Comparison of ENCODE assay signal across 12 mouse cellular contexts in genomic region chr9:77339571-77340148, GRCm38 (mm10). TPM values are rescaled to one million over a fixed set of nuclear protein-coding genes. Genes with fewer than 3 reads are reported as not detected.
DNase-seq lines count a peak whose midpoint lies in the region; ATAC-seq lines count a peak whose summit lies in the region.
"Had no signal": no experiment of that assay in that cellular context is flagged by ENCODE, and none has a peak within 500 bp of the region (broad histone marks: within the 10 kb centered on the region; RNA-seq: fewer than 3 reads in every experiment).

No protein-coding gene starts in this region.

- H3K27ac ChIP-seq in heart, embryonic 16.5 days (ENCODE audit: low read length), result peak overlapping the region; percentile 79
- H3K27ac ChIP-seq in forebrain, embryonic 15.5 days (replicated peaks), result peak overlapping the region; percentile 63
- H3K27ac ChIP-seq in midbrain, embryonic 12.5 days (replicated peaks), result peak overlapping the region; percentile 56
- H3K27ac ChIP-seq: liver, embryonic 15.5 days had no signal

- peaks cover 3% of the 10 kb centered on the region; the same call in 1 of the 2 replicates for H3K36me3 ChIP-seq in heart, embryonic 16.5 days (ENCODE audit: control insufficient read depth, insufficient read depth)
- no peaks in the 10 kb centered on the region for H3K36me3 ChIP-seq in forebrain, embryonic 15.5 days
- no peaks in the 10 kb centered on the region for H3K36me3 ChIP-seq in midbrain, embryonic 12.5 days
- H3K36me3 ChIP-seq: G1E; liver, embryonic 15.5 days had no signal

- H3K27me3 ChIP-seq in heart, embryonic 16.5 days (ENCODE audit: control insufficient read depth, insufficient read depth, low read length), result no peaks in the 10 kb centered on the region
- no peaks in the 10 kb centered on the region for H3K27me3 ChIP-seq in forebrain, embryonic 15.5 days
- no peaks in the 10 kb centered on the region for H3K27me3 ChIP-seq in midbrain, embryonic 12.5 days
- H3K27me3 ChIP-seq: liver, embryonic 15.5 days had no signal

- intact Hi-C loops in heart, postnatal 14 days (cut with DNase I), result no loop called here

- peaks cover 16% of the 10 kb centered on the region for H3K4me1 ChIP-seq in heart, embryonic 16.5 days (ENCODE audit: control insufficient read depth, insufficient read depth, low read length)
- H3K4me1 ChIP-seq in forebrain, embryonic 15.5 days, result peaks cover 15% of the 10 kb centered on the region; the same call in 1 of the 2 replicates
- peaks cover 7% of the 10 kb centered on the region for H3K4me1 ChIP-seq in midbrain, embryonic 12.5 days
- H3K4me1 ChIP-seq: liver, embryonic 15.5 days had no signal

- H3K9me3 ChIP-seq in heart, embryonic 16.5 days (replicated peaks; ENCODE audit: control insufficient read depth, low read length), result no peaks in the 10 kb centered on the region
- H3K9me3 ChIP-seq in forebrain, embryonic 15.5 days, result no peaks in the 10 kb centered on the region
- H3K9me3 ChIP-seq in midbrain, embryonic 12.5 days, result no peaks in the 10 kb centered on the region
- H3K9me3 ChIP-seq: liver, embryonic 15.5 days had no signal

- H3K4me3 ChIP-seq in heart, embryonic 16.5 days (ENCODE audit: low read length), result peak overlapping the region; percentile 35
- peak overlapping the region; percentile 31; the same call in 1 of the 2 replicates for H3K4me3 ChIP-seq in forebrain, embryonic 15.5 days
- H3K4me3 ChIP-seq in midbrain, embryonic 12.5 days, result peak overlapping the region; percentile 12; the same call in 1 of the 2 replicates
- H3K4me3 ChIP-seq: liver, embryonic 15.5 days had no signal

- peak overlapping the region; percentile 52 for H3K4me2 ChIP-seq in heart, embryonic 16.5 days (ENCODE audit: low read depth, low read length)
- H3K4me2 ChIP-seq in forebrain, embryonic 15.5 days (replicated peaks), result peak overlapping the region; percentile 39
- peak overlapping the region; percentile 29 for H3K4me2 ChIP-seq in midbrain, embryonic 12.5 days (replicated peaks)
- H3K4me2 ChIP-seq: liver, embryonic 15.5 days had no signal

- WGBS in heart, embryonic 16.5 days, result 41% methylated on average over 7 of the region's 7 CpGs
- 57% methylated on average over 7 of the region's 7 CpGs for WGBS in forebrain, embryonic 15.5 days
- 56% methylated on average over 7 of the region's 7 CpGs for WGBS in midbrain, embryonic 12.5 days

- H3K9ac ChIP-seq in heart, embryonic 16.5 days (ENCODE audit: low read length), result peak overlapping the region; percentile 10; the same call in 1 of the 2 replicates
- H3K9ac ChIP-seq in forebrain, embryonic 15.5 days (replicated peaks), result 0 out of 2 replicates have a peak overlapping the region, but pooled peaks have one; percentile 27
- no peak overlapping the region for H3K9ac ChIP-seq in midbrain, embryonic 12.5 days (replicated peaks)
- H3K9ac ChIP-seq: liver, embryonic 15.5 days had no signal

- DNase-seq in heart, postnatal 14 days, result no peak
- DNase-seq in brain, embryonic 18.5 days (ENCODE audit: low read depth, low spot score), result peak; percentile 8
- no peak for DNase-seq in kidney, adult 18-20 months
- no peak for DNase-seq in MN1 (ENCODE audit: low spot score)
- DNase-seq: kidney, adult 9 months had no signal

- no peak for ATAC-seq in heart, embryonic 16.5 days (replicated peaks; ENCODE audit: extremely low read depth, insufficient read depth, low FRiP score)
- no peak; the same call in 1 of the 2 replicates for ATAC-seq in forebrain, embryonic 15.5 days (replicated peaks)
- ATAC-seq in midbrain, embryonic 12.5 days (ENCODE audit: low FRiP score, low read depth), result peak; percentile 72
- no peak for ATAC-seq in monocyte, adult 5-6 weeks (replicated peaks; ENCODE audit: insufficient number of reproducible peaks, low FRiP score, low TSS enrichment, poor library complexity, severe bottlenecking)

RNA-seq across cellular contexts. Expression of gene Mlip, which starts 13.1 kb away (rescaled TPM):
- 94.1 and 101 TPM in 2 replicates for polyA plus RNA-seq in heart, embryonic 16.5 days (2015; fragmentation: Nextera tagmentation; extraction: Ambion mirVana)
- 100 to 1,000 TPM; 133 to 137 TPM for total RNA-seq in heart, postnatal 14 days (2021)
- 3.7 and 5.5 TPM in 2 replicates for polyA plus RNA-seq in forebrain, embryonic 15.5 days (2015; fragmentation: Nextera tagmentation; extraction: Ambion mirVana)
- polyA plus RNA-seq in midbrain, embryonic 12.5 days (2016; fragmentation: Nextera tagmentation; extraction: Ambion mirVana), result 0.54 TPM in 1 of 2 replicates, not detected in the other
- total RNA-seq in monocyte, adult 5-6 weeks (2017), result not detected in 3 replicates
- polyA plus RNA-seq: G1E; neural tube, embryonic 11.5 days had no signal

Comparison
In these comparisons a context has a peak if more than half of its experiments do, and no peak if none do; other contexts are left out.
1. RNA of gene Mlip, which starts 13.1 kb away (polyA plus RNA-seq): 94.1 to 101 TPM in heart, embryonic 16.5 days; 3.7 to 5.5 TPM in forebrain, embryonic 15.5 days and 0.54 TPM in midbrain, embryonic 12.5 days; every median in the first group is over 10 times any median in the second.
2. Peak in every context shown above with its lines, with median percentiles within 50 percentile points of each other: H3K27ac ChIP-seq, H3K4me2 ChIP-seq and H3K4me3 ChIP-seq.